Mouse (Mus musculus) heart, embryonic 11.5 days (tissue): ENCODE results near the gene G430095P16Rik. TPM values are rescaled to one million over a fixed set of nuclear protein-coding genes. Genes with fewer than 3 reads are reported as not detected.

ENCODE experiments used
- ATAC-seq: fragments of 200-750 bp; cut with Nextera tagmentation; replicated peaks from 2 replicates; pipeline ENCODE4 v1.8.0; 2017; ENCODE audit warnings: moderate library complexity; ENCODE audit not compliant: insufficient number of reproducible peaks, low FRiP score, low TSS enrichment
- H3K27ac ChIP-seq: fragments of 300-500 bp; sonication (generic); 2 replicates; pipeline ENCODE4 v1.5.1; 2014; ENCODE audit warnings: mild to moderate bottlenecking, low read depth, low read length
- H3K27me3 ChIP-seq: fragments of 300-500 bp; sonication (generic); 2 replicates; pipeline ENCODE4 v1.6.1; 2014; ENCODE audit warnings: mild to moderate bottlenecking, low read length, mixed read lengths; ENCODE audit not compliant: control insufficient read depth, insufficient read depth
- H3K36me3 ChIP-seq: fragments of 300-500 bp; sonication (generic); 2 replicates; pipeline ENCODE4 v1.6.1; 2014; ENCODE audit warnings: mild to moderate bottlenecking, low read length, moderate library complexity, mixed read lengths; ENCODE audit not compliant: control insufficient read depth, insufficient read depth
- H3K4me1 ChIP-seq: fragments of 300-500 bp; sonication (generic); 2 replicates; pipeline ENCODE4 v1.6.1; 2014; ENCODE audit warnings: low read length; ENCODE audit not compliant: control insufficient read depth, insufficient read depth
- H3K4me2 ChIP-seq: fragments of 300-500 bp; sonication (generic); 2 replicates; pipeline ENCODE4 v1.6.1; 2014; ENCODE audit warnings: mild to moderate bottlenecking, moderate library complexity
- H3K4me3 ChIP-seq: fragments of 300-500 bp; sonication (generic); 2 replicates; pipeline ENCODE4 v1.5.1; 2014; ENCODE audit warnings: low read depth, low read length
- H3K9ac ChIP-seq: fragments of 300-500 bp; sonication (generic); 2 replicates; pipeline ENCODE4 v1.6.1; 2014; ENCODE audit warnings: mild to moderate bottlenecking, low read depth, low read length, moderate library complexity
- H3K9me3 ChIP-seq: fragments of 300-500 bp; sonication (generic); replicated peaks from 2 replicates; pipeline ENCODE4 v1.6.1; 2016; ENCODE audit warnings: low read length; ENCODE audit not compliant: control insufficient read depth
- WGBS: fragments of 180-500 bp; shearing (Covaris S2); extraction: QIAGEN DNeasy Blood & Tissue Kit; methylation state at CpG from one replicate; pipeline ENCODE4 v1.1.7; 2014; ENCODE audit not compliant: insufficient replicate concordance; 5-methylcytosine and 5-hydroxymethylcytosine counted together
- polyA plus RNA-seq: library from polyadenylated mRNA; unstranded; fragments of >200 nt; fragmentation: Nextera tagmentation; extraction: Ambion mirVana; gene quantifications from 2 replicates; pipeline ENCODE4 v1.2.1, GENCODE M21; 2014

Gene G430095P16Rik
- polyA plus RNA-seq, 1 experiment from 2014 or later: 5.4 TPM

GRCm38 (mm10) chr8:84757501-84757900 lies 34.7 kb downstream of the G430095P16Rik start:
- WGBS: 24% methylated on average over 5 of the region's 5 CpGs
- no peak overlapping the region for H3K9ac ChIP-seq

GRCm38 (mm10) chr8:84758308-84758707 lies 35.5 kb downstream of the G430095P16Rik start:
- H3K4me1 ChIP-seq: 0 out of 2 replicates have a peak, but pooled peaks cover 5% of the 10 kb centered on the region
- no peaks in the 10 kb centered on the region for H3K9me3 ChIP-seq
- 94% methylated on average over 3 of the region's 3 CpGs for WGBS
- H3K27me3 ChIP-seq: peaks cover 28% of the 10 kb centered on the region
- no peak overlapping the region for H3K4me2 ChIP-seq
- H3K36me3 ChIP-seq: no peaks in the 10 kb centered on the region
- ATAC-seq: no peak
- no peak overlapping the region for H3K27ac ChIP-seq
- H3K9ac ChIP-seq: no peak overlapping the region
- no peak overlapping the region for H3K4me3 ChIP-seq

More at GRCm38 (mm10) chr8:84757501-84757900, 34.7 kb downstream of the G430095P16Rik start:
- Histone ChIP-seq H3K4me2 (no peak overlapping the region), H3K9me3 (no peaks in the 10 kb centered on the region), H3K27me3 (peaks cover 27% of the 10 kb centered on the region), H3K36me3 (no peaks in the 10 kb centered on the region), H3K27ac (no peak overlapping the region), H3K4me1 (0 out of 2 replicates have a peak, but pooled peaks cover 7% of the 10 kb centered on the region), H3K4me3 (no peak overlapping the region)
- no peak for ATAC-seq

- Histone ChIP-seq H3K9me3 (no peaks in the 10 kb centered on the region), H3K4me2 (no peak overlapping the region), H3K36me3 (no peaks in the 10 kb centered on the region), H3K27ac (no peak overlapping the region), H3K9ac (no peak overlapping the region), H3K4me3 (no peak overlapping the region), H3K27me3 (peaks cover 31% of the 10 kb centered on the region), H3K4me1 (0 out of 2 replicates have a peak, but pooled peaks cover 5% of the 10 kb centered on the region)
- 62% methylated on average over 7 of the region's 7 CpGs for WGBS
- ATAC-seq: no peak
Measured at GRCm38 (mm10) chr8:84759126-84759525, 36.3 kb downstream of the G430095P16Rik start.

GRCm38 (mm10) chr8:84759718-84760117 lies 36.9 kb downstream of the G430095P16Rik start:
- H3K27ac ChIP-seq: no peak overlapping the region
- H3K9me3 ChIP-seq: no peaks in the 10 kb centered on the region
- H3K27me3 ChIP-seq: peaks cover 37% of the 10 kb centered on the region
- H3K4me1 ChIP-seq: 0 out of 2 replicates have a peak, but pooled peaks cover 5% of the 10 kb centered on the region
- H3K36me3 ChIP-seq: no peaks in the 10 kb centered on the region
- no peak overlapping the region for H3K9ac ChIP-seq
- ATAC-seq: no peak
- WGBS: 85% methylated on average over 10 of the region's 10 CpGs
- H3K4me2 ChIP-seq: no peak overlapping the region
- H3K4me3 ChIP-seq: no peak overlapping the region

GRCm38 (mm10) chr8:84760405-84760805 lies 37.6 kb downstream of the G430095P16Rik start:
- 39% methylated on average over 7 of the region's 7 CpGs for WGBS

GRCm38 (mm10) chr8:84760901-84761300 lies 38.1 kb downstream of the G430095P16Rik start:
- no peak overlapping the region for H3K4me2 ChIP-seq
- 45% methylated on average over 2 of the region's 2 CpGs for WGBS
- H3K27ac ChIP-seq: no peak overlapping the region
- H3K9me3 ChIP-seq: no peaks in the 10 kb centered on the region
- H3K9ac ChIP-seq: no peak overlapping the region
- no peaks in the 10 kb centered on the region for H3K36me3 ChIP-seq
- no peak overlapping the region for H3K4me3 ChIP-seq
- no peak for ATAC-seq
- peaks cover 7% of the 10 kb centered on the region; the same call in 1 of the 2 replicates for H3K4me1 ChIP-seq
- H3K27me3 ChIP-seq: peaks cover 48% of the 10 kb centered on the region

More at GRCm38 (mm10) chr8:84760405-84760805, 37.6 kb downstream of the G430095P16Rik start:
- H3K9me3 ChIP-seq: no peaks in the 10 kb centered on the region
- peaks cover 5% of the 10 kb centered on the region; the same call in 1 of the 2 replicates for H3K4me1 ChIP-seq
- no peak overlapping the region for H3K4me3 ChIP-seq
- no peak overlapping the region for H3K4me2 ChIP-seq
- H3K9ac ChIP-seq: no peak overlapping the region
- ATAC-seq: no peak
- H3K27ac ChIP-seq: no peak overlapping the region
- H3K27me3 ChIP-seq: peaks cover 44% of the 10 kb centered on the region
- no peaks in the 10 kb centered on the region for H3K36me3 ChIP-seq

GRCm38 (mm10) chr8:84764100-84764499 lies 41.3 kb downstream of the G430095P16Rik start:
- H3K4me2 ChIP-seq: no peak overlapping the region
- peaks cover 7% of the 10 kb centered on the region; the same call in 1 of the 2 replicates for H3K4me1 ChIP-seq
- H3K4me3 ChIP-seq: no peak overlapping the region
- no peak overlapping the region for H3K9ac ChIP-seq
- H3K9me3 ChIP-seq: no peaks in the 10 kb centered on the region
- H3K27me3 ChIP-seq: peaks cover 56% of the 10 kb centered on the region
- ATAC-seq: no peak
- WGBS: 56% methylated on average over 4 of the region's 4 CpGs
- H3K27ac ChIP-seq: no peak overlapping the region
- H3K36me3 ChIP-seq: no peaks in the 10 kb centered on the region

- Histone ChIP-seq H3K9me3 (no peaks in the 10 kb centered on the region), H3K4me1 (peaks cover 7% of the 10 kb centered on the region; the same call in 1 of the 2 replicates), H3K9ac (no peak overlapping the region), H3K4me2 (no peak overlapping the region), H3K27me3 (peaks cover 60% of the 10 kb centered on the region), H3K27ac (no peak overlapping the region), H3K4me3 (no peak overlapping the region), H3K36me3 (no peaks in the 10 kb centered on the region)
- ATAC-seq: no peak
- WGBS: 75% methylated on average over 17 of the region's 17 CpGs
Measured at GRCm38 (mm10) chr8:84764870-84765495, 42.2 kb downstream of the G430095P16Rik start.

- Histone ChIP-seq H3K27me3 (peaks cover 65% of the 10 kb centered on the region), H3K9ac (no peak overlapping the region), H3K4me1 (peaks cover 7% of the 10 kb centered on the region; the same call in 1 of the 2 replicates), H3K27ac (no peak overlapping the region), H3K36me3 (no peaks in the 10 kb centered on the region), H3K4me3 (no peak overlapping the region), H3K4me2 (no peak overlapping the region), H3K9me3 (no peaks in the 10 kb centered on the region)
- no peak for ATAC-seq
- WGBS: 40% methylated on average over 10 of the region's 10 CpGs
Measured at GRCm38 (mm10) chr8:84765629-84766028, 42.8 kb downstream of the G430095P16Rik start.
